Mouse (Mus musculus): ENCODE measurements around the gene Asb11. TPM values are rescaled to one million over a fixed set of nuclear protein-coding genes. Genes with fewer than 3 reads are reported as not detected.

Asb11 gene
- polyA plus RNA-seq, 1 experiment: 0.95 TPM

GRCm38 (mm10) chrX:164430621-164431020 is 6.2 kb upstream of the Asb11 start:
- Histone ChIP-seq H3K4me1 (ENCODE audit: control insufficient read depth, insufficient read depth, insufficient read length, low read length) (no peaks in the 10 kb centered on the region), H3K27ac (replicated peaks; ENCODE audit: low read depth, low read length) (no peak overlapping the region), H3K4me3 (ENCODE audit: insufficient read depth, low read depth, low read length) (no peak overlapping the region)

DNA sequence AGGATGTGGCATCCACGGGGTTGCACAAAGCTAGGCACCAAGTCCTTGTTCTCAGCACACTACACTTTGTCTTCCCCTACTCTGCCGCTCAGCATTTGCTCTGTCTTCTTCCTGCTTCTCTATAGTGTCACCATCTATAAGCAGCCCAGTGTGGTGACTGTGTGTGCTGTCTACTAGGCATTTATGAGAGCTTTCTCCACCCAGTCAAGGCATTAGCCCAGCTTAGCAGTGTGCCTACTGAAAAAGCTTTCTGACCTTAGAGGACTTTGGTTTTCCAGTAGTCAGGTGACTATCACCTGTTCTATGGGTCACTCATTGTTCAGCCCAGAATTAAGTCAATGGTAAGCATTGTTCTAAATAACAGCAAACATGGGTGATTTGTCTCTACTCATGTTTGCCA is 5.7 kb upstream of the Asb11 start:
- Histone ChIP-seq H3K4me3 (ENCODE audit: insufficient read depth, low read depth, low read length) (no peak overlapping the region), H3K27ac (replicated peaks; ENCODE audit: low read depth, low read length) (no peak overlapping the region), H3K4me1 (ENCODE audit: control insufficient read depth, insufficient read depth, insufficient read length, low read length) (no peaks in the 10 kb centered on the region)

DNA sequence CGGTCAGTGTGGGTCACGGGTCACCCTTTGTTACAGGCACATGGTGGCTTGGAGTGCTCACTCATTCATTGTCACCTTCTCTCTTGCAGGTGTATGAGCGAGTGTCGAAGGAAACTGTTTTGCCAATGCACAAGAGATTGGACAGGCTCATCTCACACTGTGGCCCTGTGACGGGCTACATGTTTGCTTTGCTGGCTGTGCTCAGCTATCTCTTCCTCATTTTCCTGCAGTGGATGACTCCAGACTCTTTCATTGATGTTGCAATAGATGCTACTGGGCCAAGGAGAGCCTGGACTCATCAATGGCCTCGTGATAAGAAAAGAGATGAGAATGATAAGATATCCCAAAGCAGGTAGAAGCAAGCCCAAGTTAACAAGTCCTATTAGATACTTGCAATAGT is 5.3 kb upstream of the Asb11 start:
- no peak overlapping the region for H3K27ac ChIP-seq (replicated peaks; ENCODE audit: low read depth, low read length)
- H3K4me1 ChIP-seq (ENCODE audit: control insufficient read depth, insufficient read depth, insufficient read length, low read length): no peaks in the 10 kb centered on the region
- no peak overlapping the region for H3K4me3 ChIP-seq (ENCODE audit: insufficient read depth, low read depth, low read length)

DNA sequence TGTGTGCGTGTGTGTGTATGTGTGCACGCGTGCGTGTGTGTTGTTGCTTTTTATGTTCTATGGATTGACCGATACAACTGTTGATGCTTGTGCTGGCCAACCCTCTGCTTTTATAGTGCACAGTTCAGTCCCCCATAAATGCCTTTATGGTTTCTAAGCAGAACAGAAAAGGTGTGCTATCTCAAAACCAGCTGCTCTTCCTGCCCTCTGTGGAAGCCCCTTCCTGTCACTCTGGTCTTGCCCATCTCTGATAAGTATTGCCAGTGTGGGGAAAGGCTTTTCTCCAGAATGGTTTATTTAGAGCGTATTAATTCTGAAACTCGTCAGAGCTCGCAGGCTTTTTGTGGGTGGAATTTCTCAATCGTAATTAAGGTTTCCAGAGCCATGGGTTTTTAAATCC is 4.1 kb upstream of the Asb11 start:
- Histone ChIP-seq H3K4me3 (ENCODE audit: insufficient read depth, low read depth, low read length) (no peak overlapping the region), H3K4me1 (ENCODE audit: control insufficient read depth, insufficient read depth, insufficient read length, low read length) (no peaks in the 10 kb centered on the region), H3K27ac (replicated peaks; ENCODE audit: low read depth, low read length) (no peak overlapping the region)

GRCm38 (mm10) chrX:164439462-164439861 is 2.7 kb downstream of the Asb11 start:
- H3K4me1 ChIP-seq (ENCODE audit: control insufficient read depth, insufficient read depth, insufficient read length, low read length): no peaks in the 10 kb centered on the region
- H3K4me3 ChIP-seq (ENCODE audit: insufficient read depth, low read depth, low read length): no peak overlapping the region
- H3K27ac ChIP-seq (replicated peaks; ENCODE audit: low read depth, low read length): no peak overlapping the region

DNA sequence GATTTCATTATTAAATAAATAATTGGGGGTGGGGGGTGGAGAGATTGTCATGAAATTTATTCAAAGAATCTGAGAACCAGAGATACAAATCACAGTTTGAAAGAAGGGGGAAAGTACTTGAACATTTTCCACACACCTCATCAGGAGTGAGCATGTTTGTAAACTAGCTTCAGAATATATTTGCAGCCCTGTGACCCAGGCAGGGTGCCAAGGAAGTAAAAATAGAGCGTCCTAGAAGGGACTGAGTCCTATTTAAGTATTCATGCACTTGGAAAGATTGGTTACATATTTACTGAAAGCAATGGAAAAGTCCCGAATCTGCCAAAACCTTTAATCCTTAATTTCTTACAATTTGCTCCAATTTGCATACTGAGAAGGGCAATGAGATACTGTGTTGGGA is 3.3 kb downstream of the Asb11 start:
- Histone ChIP-seq H3K4me1 (ENCODE audit: control insufficient read depth, insufficient read depth, insufficient read length, low read length) (no peaks in the 10 kb centered on the region), H3K27ac (replicated peaks; ENCODE audit: low read depth, low read length) (no peak overlapping the region), H3K4me3 (ENCODE audit: insufficient read depth, low read depth, low read length) (no peak overlapping the region)

DNA sequence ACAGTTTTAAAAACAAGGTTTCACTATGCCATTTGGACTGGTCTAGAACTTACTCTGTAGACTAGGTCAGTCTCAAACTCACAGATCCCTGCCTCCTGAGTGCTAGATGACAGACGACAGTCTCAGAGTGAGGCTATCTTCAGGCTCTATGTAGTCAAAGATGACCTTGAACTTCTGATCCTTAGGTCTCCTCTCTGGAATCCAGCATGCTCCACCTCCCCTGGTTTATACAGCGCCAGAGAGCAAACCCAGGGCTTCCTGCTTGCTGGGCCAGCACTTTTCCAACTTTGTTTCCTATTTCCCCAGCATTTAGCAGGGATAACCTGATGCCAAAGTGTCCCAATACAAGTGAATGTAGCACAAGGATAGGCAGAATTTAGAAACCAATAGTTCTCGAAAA is 3.9 kb downstream of the Asb11 start:
- Histone ChIP-seq H3K4me1 (ENCODE audit: control insufficient read depth, insufficient read depth, insufficient read length, low read length) (no peaks in the 10 kb centered on the region), H3K27ac (replicated peaks; ENCODE audit: low read depth, low read length) (no peak overlapping the region), H3K4me3 (ENCODE audit: insufficient read depth, low read depth, low read length) (no peak overlapping the region)

DNA sequence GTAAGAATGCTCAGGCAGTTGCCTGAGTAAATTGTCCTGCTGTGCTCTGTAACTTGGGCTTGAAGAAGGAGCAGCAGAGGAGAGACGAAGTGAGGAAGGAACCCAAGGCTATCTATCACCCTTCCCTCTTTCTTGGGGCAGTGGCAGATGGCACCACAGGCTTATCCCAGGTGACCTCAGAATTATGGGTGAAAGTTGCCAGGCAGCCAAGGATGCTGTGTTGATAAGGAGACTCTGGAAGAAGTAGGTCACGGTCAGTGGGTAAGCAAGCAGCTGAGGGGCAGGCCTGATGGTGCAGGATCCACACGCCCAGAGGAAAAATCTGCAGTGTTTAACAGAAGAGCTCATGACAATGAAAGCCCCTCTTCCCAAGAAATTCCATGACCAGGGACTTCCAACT is 4.5 kb downstream of the Asb11 start:
- no peak overlapping the region for H3K4me3 ChIP-seq (ENCODE audit: insufficient read depth, low read depth, low read length)
- H3K4me1 ChIP-seq (ENCODE audit: control insufficient read depth, insufficient read depth, insufficient read length, low read length): no peaks in the 10 kb centered on the region
- no peak overlapping the region for H3K27ac ChIP-seq (replicated peaks; ENCODE audit: low read depth, low read length)

- no peaks in the 10 kb centered on the region for H3K4me1 ChIP-seq (ENCODE audit: control insufficient read depth, insufficient read depth, insufficient read length, low read length)
- no peak overlapping the region for H3K27ac ChIP-seq (replicated peaks; ENCODE audit: low read depth, low read length)
- H3K4me3 ChIP-seq (ENCODE audit: insufficient read depth, low read depth, low read length): no peak overlapping the region
These were observed 8.8 kb downstream of the Asb11 start for GRCm38 (mm10) chrX:164445601-164446000.

DNA sequence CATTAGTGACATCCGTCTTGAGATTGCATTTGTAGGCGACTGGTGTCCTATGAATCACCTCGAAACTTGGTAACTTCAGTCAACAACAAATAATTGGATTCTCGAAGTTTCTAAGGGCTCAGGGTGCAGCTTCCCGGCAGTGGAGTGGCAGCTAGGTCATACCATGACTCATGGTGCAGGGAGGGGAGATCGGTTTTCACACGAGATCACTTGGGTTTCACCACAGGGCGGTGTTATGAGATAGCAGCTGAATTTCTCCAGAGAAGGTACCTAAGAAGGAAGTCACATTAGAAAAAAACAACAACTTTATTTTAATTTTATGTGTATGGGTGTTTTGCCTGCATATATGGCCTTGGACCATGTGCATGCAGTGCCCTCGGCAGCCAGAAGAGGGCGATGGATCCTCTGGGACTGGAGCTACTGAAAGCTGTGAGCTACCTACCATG is 9.3 kb downstream of the Asb11 start:
- Histone ChIP-seq H3K4me1 (ENCODE audit: control insufficient read depth, insufficient read depth, insufficient read length, low read length) (no peaks in the 10 kb centered on the region), H3K27ac (replicated peaks; ENCODE audit: low read depth, low read length) (no peak overlapping the region), H3K4me3 (ENCODE audit: insufficient read depth, low read depth, low read length) (no peak overlapping the region)

DNA sequence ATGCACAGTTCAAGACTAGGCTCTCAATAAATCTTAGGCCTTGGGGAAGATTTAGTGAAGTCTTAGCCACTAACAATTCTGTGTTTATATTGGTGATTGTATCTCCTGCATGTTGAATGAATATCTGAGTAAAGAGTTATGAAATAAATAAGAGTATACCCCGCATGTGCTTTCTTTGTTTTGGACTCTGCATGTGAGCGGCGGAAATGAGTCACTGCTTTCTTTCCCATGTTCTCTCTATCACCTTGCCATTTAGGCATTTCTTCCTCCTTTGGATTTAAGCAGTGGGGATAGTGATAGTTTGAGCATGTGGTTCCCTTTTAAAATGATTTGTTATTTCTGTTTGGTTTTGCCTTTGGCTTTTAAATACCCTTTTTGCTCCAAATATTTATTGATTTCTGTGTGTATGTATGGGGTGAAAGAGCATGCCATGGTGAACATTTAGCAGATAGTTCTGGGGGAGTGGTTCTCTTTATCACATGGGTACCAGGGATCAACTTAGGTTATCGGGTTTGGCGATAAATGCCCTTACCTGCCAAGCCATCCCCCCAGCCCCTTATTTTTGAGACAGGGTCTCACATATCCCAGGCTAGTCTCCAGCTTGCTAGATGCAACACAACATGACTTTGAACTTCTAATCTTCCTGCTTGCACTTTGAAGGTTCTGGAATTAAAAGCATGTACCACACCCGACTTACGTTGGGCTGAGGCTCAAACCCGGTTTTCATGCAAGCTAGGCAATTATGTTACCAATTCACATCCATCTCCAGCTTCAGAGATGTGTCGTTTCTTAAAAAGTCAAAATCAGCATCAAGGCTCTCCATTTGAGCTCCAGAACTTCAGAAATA is 10.3 kb downstream of the Asb11 start:
- H3K27ac ChIP-seq (replicated peaks; ENCODE audit: low read depth, low read length): no peak overlapping the region
- H3K4me3 ChIP-seq (ENCODE audit: insufficient read depth, low read depth, low read length): no peak overlapping the region
- no peaks in the 10 kb centered on the region for H3K4me1 ChIP-seq (ENCODE audit: control insufficient read depth, insufficient read depth, insufficient read length, low read length)

- Histone ChIP-seq H3K27ac (replicated peaks; ENCODE audit: low read depth, low read length) (no peak overlapping the region), H3K4me1 (ENCODE audit: control insufficient read depth, insufficient read depth, insufficient read length, low read length) (no peaks in the 10 kb centered on the region), H3K4me3 (ENCODE audit: insufficient read depth, low read depth, low read length) (no peak overlapping the region)
These were observed 10.9 kb downstream of the Asb11 start for GRCm38 (mm10) chrX:164447682-164448071.

- no peak overlapping the region for H3K27ac ChIP-seq (replicated peaks; ENCODE audit: low read depth, low read length)
These were observed 12.4 kb downstream of the Asb11 start for GRCm38 (mm10) chrX:164449201-164449600.

DNA sequence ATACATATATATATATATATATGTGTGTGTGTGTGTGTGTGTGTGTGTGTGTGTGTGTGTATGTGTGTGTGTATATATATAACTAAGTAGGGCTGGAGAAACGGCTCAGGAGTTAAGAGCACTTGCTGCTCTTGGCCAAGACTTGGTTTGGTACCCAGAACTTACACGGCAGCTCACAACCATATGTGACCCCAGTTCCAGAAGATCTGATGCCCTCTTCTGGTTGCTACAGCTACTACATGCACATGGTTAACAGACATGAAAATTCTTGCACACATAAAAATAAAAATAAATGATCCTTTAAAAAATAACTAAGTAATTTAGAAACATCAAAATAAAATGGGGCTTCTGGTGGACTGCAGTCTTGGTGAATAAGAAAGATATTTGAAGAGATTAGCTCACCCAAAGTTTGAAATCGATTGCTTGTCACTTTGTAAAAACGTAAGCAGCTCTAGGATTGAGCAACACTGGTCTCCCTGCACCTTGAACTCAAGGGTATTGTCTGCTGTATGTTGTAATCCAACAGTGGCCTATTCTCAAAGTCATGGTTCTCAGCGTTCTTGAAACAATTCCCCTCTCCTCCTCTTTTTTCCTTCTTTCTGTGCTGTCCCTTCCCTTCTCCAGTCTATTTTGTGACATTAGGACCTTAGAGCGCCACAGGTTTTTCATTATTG is 22.5 kb downstream of the Asb11 start:
- Histone ChIP-seq H3K27ac (replicated peaks; ENCODE audit: low read depth, low read length) (no peak overlapping the region), H3K4me1 (ENCODE audit: control insufficient read depth, insufficient read depth, insufficient read length, low read length) (no peaks in the 10 kb centered on the region), H3K4me3 (ENCODE audit: insufficient read depth, low read depth, low read length) (no peak overlapping the region)

More at GRCm38 (mm10) chrX:164449201-164449600, 12.4 kb downstream of the Asb11 start:
- H3K4me3 ChIP-seq (ENCODE audit: insufficient read depth, low read depth, low read length): no peak overlapping the region
- no peaks in the 10 kb centered on the region for H3K4me1 ChIP-seq (ENCODE audit: control insufficient read depth, insufficient read depth, insufficient read length, low read length)

DNA sequence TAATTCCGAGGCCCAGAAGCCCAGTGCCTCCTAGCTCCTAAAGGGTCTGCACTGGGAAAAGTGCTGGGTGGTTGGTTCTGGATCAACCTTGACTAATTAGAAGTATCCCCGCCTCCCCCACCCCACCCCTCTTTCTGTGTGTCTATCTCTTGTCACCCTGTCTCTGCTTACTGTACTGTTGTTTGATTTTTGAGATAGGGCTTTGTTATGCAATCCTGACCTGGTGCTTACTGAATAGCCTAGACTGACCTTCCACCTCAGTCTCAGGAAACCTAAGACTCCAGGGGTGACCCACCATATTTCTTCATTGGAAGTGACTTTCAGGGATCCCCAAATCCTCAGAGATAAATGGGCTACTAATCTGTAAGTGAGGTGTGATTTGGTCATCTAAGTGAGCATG is 65.5 kb downstream of the Asb11 start:
- Histone ChIP-seq H3K4me1 (ENCODE audit: control insufficient read depth, insufficient read depth, insufficient read length, low read length) (no peaks in the 10 kb centered on the region), H3K4me3 (ENCODE audit: insufficient read depth, low read depth, low read length) (no peak overlapping the region), H3K27ac (replicated peaks; ENCODE audit: low read depth, low read length) (no peak overlapping the region)
